ENCODE assay signal across 19 mouse cellular contexts in the genomic region with DNA sequence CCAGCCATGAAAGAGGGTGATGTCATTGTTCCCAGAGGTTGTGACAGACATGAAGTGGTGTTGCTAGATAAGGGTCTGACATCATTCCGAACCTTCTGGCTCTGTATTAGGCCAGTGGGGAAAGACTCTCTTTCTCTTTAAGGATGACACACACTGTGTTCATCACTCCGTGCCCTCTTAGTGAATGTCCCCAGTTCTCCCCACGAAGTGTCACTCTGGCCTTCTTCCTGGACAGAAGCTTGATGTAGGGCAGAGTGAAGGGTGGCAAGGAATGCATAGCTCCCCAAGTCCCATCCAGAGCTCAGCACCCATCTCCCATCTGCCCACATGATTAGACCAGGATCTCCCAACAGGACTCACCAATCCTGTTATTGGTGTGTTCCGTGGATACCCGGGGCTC. TPM values are rescaled to one million over a fixed set of nuclear protein-coding genes. Genes with fewer than 3 reads are reported as not detected.
"Had no signal": no experiment of that assay in that cellular context is flagged by ENCODE, and none has a peak within 500 bp of the region (broad histone marks: within the 10 kb centered on the region; RNA-seq: fewer than 3 reads in every experiment).

No protein-coding gene starts in this region.

- H3K27ac ChIP-seq: liver, embryonic 15.5 days; lung, embryonic 15.5 days; midbrain, embryonic 10.5 days; midbrain, embryonic 12.5 days; neural tube, embryonic 13.5 days; neural tube, embryonic 15.5 days had no signal

- H3K4me1 ChIP-seq: lung, embryonic 15.5 days; midbrain, embryonic 12.5 days; neural tube, embryonic 13.5 days; neural tube, embryonic 15.5 days had no signal

- DNase-seq: liver, postnatal 0 days; lung, adult 2 months; lung, postnatal 4 days; midbrain, embryonic 14.5 days; retina, postnatal 1 day; right cerebral cortex, adult 18-20 months; right cerebral cortex, postnatal 25 days; right cerebral cortex, postnatal 4 days; spleen, adult 18-20 months; thymus, adult 2 months; thymus, postnatal 25 days; thymus, postnatal 4 days had no signal

- H3K4me3 ChIP-seq: liver, embryonic 15.5 days; lung, embryonic 15.5 days; midbrain, embryonic 10.5 days; midbrain, embryonic 12.5 days; myocyte; neural tube, embryonic 13.5 days; neural tube, embryonic 15.5 days had no signal

RNA-seq across cellular contexts. Expression of gene Tnfrsf8, which starts 41.0 kb away (rescaled TPM):
- polyA plus RNA-seq: midbrain, embryonic 10.5 days; midbrain, embryonic 12.5 days; neural tube, embryonic 13.5 days had no signal
